Mouse (Mus musculus): Measurements from ENCODE around the gene Socs3. TPM values are rescaled to one million over a fixed set of nuclear protein-coding genes. Genes with fewer than 3 reads are reported as not detected.

The Socs3 gene
- 4.4 TPM for polyA plus RNA-seq (2015; fragmentation: Illumina TruSeq; extraction: RNeasy Lipid Tissue Mini Kit (QIAGEN cat#74804); ENCODE audit: insufficient read depth, low read depth, low replicate concordance)

DNA sequence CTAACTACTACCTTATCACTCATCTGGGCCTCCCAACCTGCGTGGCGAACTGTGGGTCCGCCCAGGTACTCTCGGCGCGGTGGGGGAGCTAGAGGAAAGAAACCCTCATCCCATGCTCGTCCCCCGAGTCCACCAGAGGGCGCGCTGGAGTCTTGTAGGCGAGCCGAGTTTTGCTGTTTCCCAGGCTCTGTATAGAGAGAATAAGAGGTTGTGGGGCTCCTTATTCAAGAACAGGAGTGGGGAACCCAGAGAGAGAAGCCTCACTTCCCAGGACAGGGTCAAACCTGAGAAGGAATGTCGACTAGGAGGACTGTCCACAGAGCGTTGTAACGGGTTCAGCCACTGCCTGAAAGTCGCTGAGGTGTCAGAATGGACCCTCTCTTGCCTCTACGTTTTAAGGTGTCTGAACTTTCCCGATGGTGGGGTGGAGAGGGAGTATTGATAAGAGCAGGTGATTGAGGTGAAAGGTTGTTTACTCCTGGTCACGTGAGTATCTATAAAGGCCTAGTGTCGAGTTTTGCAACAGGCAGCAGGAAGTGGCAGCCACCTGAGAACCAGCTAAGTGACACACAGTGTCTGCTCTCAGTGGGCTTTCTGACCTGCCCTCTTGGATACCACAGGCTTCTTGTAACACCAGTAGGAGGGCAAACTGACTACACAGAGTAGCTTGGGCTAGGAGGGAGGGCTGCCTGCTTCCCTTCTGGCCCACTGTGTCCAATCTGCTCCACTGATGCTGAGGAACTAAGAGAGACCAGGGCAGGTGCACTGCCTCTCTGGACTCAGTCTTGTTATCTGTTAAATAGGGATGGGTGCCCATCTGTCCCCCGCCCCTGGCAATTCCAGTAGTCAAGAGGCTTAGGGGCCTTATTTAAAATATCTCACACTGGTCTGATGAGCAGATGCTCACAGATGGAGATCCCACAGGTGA lies at the start of gene Socs3:
Gene Socs3 (minus strand): TSS at position 103 of the 928 bp plus-strand sequence.

DNA sequence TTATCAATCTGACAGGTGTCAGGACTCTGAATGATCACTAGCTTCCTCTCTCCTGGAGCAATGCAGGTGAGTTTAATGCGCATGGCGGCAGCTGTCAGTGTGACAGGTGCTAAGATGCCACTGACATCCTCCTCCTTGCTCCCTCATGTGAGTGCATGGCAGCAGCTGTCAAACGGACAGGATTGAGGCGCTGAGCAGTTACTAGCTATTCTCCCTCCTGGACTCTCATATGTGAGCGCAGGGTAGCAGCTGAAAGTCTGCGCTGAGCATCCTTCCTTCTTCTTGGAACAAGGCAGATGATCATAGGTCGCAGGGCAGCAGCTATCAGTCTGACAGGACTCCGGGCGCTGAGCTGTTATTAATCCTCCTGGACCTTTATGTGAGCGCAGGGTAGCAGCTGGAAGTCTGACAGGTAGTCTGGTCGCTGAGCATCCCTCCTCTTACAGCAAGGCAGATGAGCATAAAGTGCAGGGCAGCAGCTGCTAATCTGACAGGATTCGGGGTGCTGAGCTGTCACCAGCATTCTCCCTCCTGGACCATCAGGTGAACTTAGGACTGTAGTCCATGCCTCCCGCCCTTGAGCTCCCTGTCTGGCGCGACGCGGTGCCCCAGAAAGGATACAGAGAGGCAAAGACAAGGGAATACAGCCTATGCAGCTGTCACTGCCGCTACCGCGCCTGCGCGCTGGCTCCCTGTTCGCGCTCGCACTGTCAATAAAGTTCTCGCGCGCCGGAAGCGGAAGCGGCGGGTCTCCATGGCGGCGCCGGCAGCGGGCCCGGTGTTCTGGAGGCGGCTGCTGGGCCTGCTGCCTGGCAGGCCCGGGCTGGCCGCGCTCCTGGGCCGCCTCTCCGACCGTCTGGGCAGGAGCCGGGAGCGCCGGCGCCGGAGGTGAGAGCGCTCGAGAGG lies 16.5 kb upstream of the Socs3 start, which contains the start of gene Pgs1:
Gene Pgs1 (plus strand): TSS at position 167 of the 906 bp plus-strand sequence.

Other genes with a start within 250 kb of the Socs3 start
- gene Tmc8, start 188.0 kb downstream of the Socs3 start, polyA plus RNA-seq (2015; fragmentation: Illumina TruSeq; extraction: RNeasy Lipid Tissue Mini Kit (QIAGEN cat#74804); ENCODE audit: insufficient read depth, low read depth, low replicate concordance), result 1.0 TPM
- 24.3 TPM for gene Tmc6, start 187.8 kb downstream of the Socs3 start, polyA plus RNA-seq (2015; fragmentation: Illumina TruSeq; extraction: RNeasy Lipid Tissue Mini Kit (QIAGEN cat#74804); ENCODE audit: insufficient read depth, low read depth, low replicate concordance)
- not detected for gene 6030468B19Rik, start 172.4 kb downstream of the Socs3 start, polyA plus RNA-seq (2015; fragmentation: Illumina TruSeq; extraction: RNeasy Lipid Tissue Mini Kit (QIAGEN cat#74804); ENCODE audit: insufficient read depth, low read depth, low replicate concordance)
- 2.9 TPM for gene Gm20708, start 160.4 kb downstream of the Socs3 start, polyA plus RNA-seq (2015; fragmentation: Illumina TruSeq; extraction: RNeasy Lipid Tissue Mini Kit (QIAGEN cat#74804); ENCODE audit: insufficient read depth, low read depth, low replicate concordance)
- 46.4 TPM for gene Syngr2, start 160.4 kb downstream of the Socs3 start, polyA plus RNA-seq (2015; fragmentation: Illumina TruSeq; extraction: RNeasy Lipid Tissue Mini Kit (QIAGEN cat#74804); ENCODE audit: insufficient read depth, low read depth, low replicate concordance)
- gene Afmid, start 144.1 kb downstream of the Socs3 start, polyA plus RNA-seq (2015; fragmentation: Illumina TruSeq; extraction: RNeasy Lipid Tissue Mini Kit (QIAGEN cat#74804); ENCODE audit: insufficient read depth, low read depth, low replicate concordance), result 2.0 TPM
- gene Tk1, start 144.0 kb downstream of the Socs3 start, polyA plus RNA-seq (2015; fragmentation: Illumina TruSeq; extraction: RNeasy Lipid Tissue Mini Kit (QIAGEN cat#74804); ENCODE audit: insufficient read depth, low read depth, low replicate concordance), result not detected
- not detected for gene Birc5, start 120.8 kb downstream of the Socs3 start, polyA plus RNA-seq (2015; fragmentation: Illumina TruSeq; extraction: RNeasy Lipid Tissue Mini Kit (QIAGEN cat#74804); ENCODE audit: insufficient read depth, low read depth, low replicate concordance)
- not detected for gene Tmem235, start 109.3 kb downstream of the Socs3 start, polyA plus RNA-seq (2015; fragmentation: Illumina TruSeq; extraction: RNeasy Lipid Tissue Mini Kit (QIAGEN cat#74804); ENCODE audit: insufficient read depth, low read depth, low replicate concordance)
- gene Tha1, start 96.6 kb downstream of the Socs3 start, polyA plus RNA-seq (2015; fragmentation: Illumina TruSeq; extraction: RNeasy Lipid Tissue Mini Kit (QIAGEN cat#74804); ENCODE audit: insufficient read depth, low read depth, low replicate concordance), result 8.0 TPM
- gene Pgs1, start 16.2 kb upstream of the Socs3 start, polyA plus RNA-seq (2015; fragmentation: Illumina TruSeq; extraction: RNeasy Lipid Tissue Mini Kit (QIAGEN cat#74804); ENCODE audit: insufficient read depth, low read depth, low replicate concordance), result 8.8 TPM
- gene Dnah17, start 160.6 kb upstream of the Socs3 start, polyA plus RNA-seq (2015; fragmentation: Illumina TruSeq; extraction: RNeasy Lipid Tissue Mini Kit (QIAGEN cat#74804); ENCODE audit: insufficient read depth, low read depth, low replicate concordance), result not detected